Mouse (Mus musculus) skeletal muscle tissue, adult 2 months (tissue): Measurements from ENCODE around the gene Kdm5b.

Experiments
- DNase-seq: peaks from one replicate; pipeline ENCODE4 v3.0.0-alpha.2; 2012; ENCODE audit warnings: low read depth, low spot score

The Kdm5b gene

DNA sequence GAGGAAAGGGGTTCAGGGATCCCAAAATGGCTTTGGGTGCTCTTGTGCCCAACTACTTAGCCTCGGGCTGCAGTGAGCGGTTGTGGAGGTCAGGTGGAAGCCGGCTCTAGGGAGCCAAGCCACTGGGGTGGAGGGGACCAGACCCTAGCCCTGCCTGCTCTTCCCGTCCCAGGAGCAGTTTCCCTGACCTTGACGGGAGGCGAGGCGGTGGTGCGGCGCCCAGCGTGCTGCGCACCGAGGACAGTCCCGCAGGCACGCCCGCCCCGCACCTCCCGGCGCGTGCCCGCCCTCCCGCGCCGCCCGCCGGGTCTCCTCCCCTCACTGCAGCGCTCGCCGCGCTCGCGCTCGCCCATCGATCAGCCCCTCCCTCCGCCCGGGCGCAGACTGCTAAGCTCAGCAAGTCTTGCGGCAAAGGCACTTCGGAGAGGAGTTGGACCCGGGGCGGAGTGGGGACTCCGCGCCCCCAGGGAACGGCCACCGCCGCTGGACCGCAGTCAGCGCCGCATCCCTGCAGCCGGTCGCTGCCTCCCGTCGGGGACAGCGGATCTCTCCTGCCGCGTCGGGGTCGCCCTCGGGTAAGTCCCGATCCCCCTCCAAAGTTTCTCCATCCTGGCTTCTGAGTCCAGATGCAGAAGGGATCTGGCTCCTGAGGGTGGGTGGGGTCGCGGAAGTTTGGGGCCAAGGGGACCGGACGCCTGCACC, 86.4 kb downstream of the Kdm5b start, which contains the start of gene Syt2:
Syt2 (plus strand) TSS at position 417 of the 702 bp plus-strand sequence.
- DNase-seq: no peak

- DNase-seq: no peak
Measured at GRCm38 (mm10) chr1:134646963-134647282, 87.0 kb downstream of the Kdm5b start.

- DNase-seq: no peak
Measured at GRCm38 (mm10) chr1:134647591-134647990, 87.6 kb downstream of the Kdm5b start.

DNA sequence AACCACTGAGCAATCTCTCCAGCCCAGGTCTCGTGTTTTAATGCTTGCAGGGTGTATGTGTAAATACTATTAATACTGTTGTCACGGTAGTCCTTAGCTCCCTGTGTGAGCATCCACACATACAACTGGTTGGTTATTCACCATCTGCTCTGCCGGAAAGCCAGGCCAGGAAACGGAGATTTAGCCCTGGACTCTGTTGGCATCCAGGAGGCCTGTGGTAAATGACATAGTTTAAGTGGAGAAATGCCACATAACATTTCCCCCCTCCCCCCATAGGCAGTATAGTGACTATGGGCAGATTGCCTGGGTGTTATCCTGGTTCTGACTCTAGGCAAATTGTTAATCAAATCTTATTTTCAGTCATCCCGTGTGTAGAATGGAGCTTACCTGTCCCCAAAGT, 90.8 kb downstream of the Kdm5b start:
- no peak for DNase-seq

- DNase-seq: no peak
Measured at GRCm38 (mm10) chr1:134651268-134651850, 91.4 kb downstream of the Kdm5b start.

- DNase-seq: no peak
Measured at GRCm38 (mm10) chr1:134651851-134652398, 92.0 kb downstream of the Kdm5b start.

DNA sequence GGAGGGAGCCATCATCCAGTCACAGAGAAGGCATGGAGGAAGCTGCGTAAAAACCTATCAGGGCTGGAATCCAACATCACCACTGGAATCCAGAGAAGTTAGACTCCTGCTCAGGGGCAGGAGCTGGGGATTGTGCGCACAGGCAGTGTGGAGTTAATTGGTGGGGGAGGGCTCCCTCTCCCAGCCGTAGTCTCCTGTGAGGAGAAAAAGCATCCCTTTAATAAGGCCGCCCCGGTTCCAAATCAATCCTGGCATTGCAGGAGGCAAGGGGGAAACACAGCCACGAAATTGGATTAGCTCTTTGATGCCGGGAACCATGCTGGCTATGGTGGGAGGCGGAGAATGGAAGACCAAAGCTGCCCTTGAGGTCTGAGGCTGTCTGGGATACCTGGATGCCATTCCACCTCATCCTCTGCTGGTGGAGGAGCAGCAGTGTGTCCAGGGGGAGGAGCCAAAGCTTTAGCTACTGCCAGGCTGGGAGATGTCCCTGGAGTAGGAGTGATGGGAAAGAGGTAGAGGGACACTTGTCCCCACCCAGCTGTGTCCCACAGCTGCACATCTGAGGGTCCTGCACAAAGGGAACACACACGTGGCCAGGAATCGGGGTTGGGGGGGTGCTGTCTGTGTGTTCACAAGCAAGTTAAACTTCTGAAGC, 93.8 kb downstream of the Kdm5b start:
- no peak for DNase-seq

DNA sequence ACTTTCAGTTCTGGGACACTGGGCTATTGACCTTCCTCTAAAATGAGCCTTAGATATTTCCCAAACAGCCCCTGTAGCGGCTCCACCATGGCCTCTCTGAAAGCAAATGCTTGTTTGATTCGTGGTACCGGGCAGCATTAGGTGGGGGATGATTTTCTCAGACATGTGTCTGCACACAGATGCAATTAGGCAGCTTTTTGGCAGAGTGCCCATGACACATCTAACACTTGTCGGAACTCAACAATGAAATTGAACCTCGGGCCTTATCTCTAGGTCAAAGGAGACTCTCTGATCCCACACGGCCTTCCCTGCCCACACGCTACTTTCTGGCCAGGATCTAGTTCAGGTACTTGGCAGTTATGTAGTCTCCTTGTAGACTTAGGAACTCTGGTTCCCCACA, 98.9 kb downstream of the Kdm5b start:
- DNase-seq: no peak

GRCm38 (mm10) chr1:134660163-134660562, 100.2 kb downstream of the Kdm5b start:
- no peak for DNase-seq

- no peak for DNase-seq
Measured at GRCm38 (mm10) chr1:134671234-134672070, 111.5 kb downstream of the Kdm5b start.

- no peak for DNase-seq
Measured at GRCm38 (mm10) chr1:134674312-134674711, 114.3 kb downstream of the Kdm5b start.

DNA sequence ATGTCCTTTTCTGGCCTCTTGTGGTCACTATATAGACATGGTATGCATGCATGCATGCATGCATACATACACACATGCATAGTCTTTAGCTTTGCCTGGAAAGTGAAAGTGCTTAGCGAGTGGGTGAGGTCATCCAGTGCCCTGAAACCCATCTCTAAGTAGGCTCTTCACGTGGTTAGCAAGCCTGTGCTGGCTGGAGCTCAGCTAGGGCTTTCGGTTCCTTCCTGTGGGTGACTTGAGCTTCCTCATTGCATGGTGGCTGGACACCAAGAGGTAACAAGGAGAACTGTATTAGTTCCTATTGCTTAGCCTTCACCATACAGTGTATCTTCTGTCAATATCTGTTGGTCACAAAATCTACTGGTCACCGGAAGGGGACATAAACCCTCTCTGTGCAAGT, 119.5 kb downstream of the Kdm5b start:
- DNase-seq: peak; percentile 41

GRCm38 (mm10) chr1:134680617-134681016, 120.6 kb downstream of the Kdm5b start:
- no peak for DNase-seq

- DNase-seq: no peak
Measured at GRCm38 (mm10) chr1:134682460-134682859, 122.5 kb downstream of the Kdm5b start.
